Mouse (Mus musculus): ENCODE data around the gene Dusp1.

DNA sequence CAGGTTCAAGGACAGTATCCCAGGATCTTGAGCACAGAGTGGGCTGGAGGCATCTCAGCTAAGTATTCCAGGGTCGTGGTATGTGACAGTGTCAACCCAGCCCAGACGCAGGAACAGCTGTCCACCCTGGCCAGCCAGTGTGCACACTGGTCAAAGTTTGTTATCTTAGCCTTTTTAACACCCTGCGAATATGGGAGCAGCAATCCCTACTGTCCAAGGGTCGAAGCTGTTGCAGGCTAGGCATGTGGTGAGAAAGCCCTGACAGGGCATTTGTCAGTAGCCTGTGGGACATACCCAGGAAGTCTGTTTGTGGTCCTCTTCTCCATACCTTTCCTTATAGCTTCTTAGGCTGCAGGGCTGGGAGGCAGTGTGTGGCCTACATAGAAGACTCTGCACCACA, 22.1 kb upstream of the Dusp1 start:
- TF ChIP-seq GATA1 (IDR thresholded peaks at IDR 0.05; ENCODE audit: low read length) (no peak), TAL1 (IDR thresholded peaks at IDR 0.05; ENCODE audit: low read length) (no peak)

All from erythroblast, embryonic 14.5 days (primary cell).